Mouse (Mus musculus): ENCODE measurements around the gene Slc16a6. TPM values are rescaled to one million over a fixed set of nuclear protein-coding genes. Genes with fewer than 3 reads are reported as not detected.

Slc16a6 gene
- total and polyA plus RNA-seq, 2 experiments from 2014 or later = 8.7 to 11.2 TPM

GRCm38 (mm10) chr11:109476241-109476640, 2.8 kb upstream of the Slc16a6 start:
- ATAC-seq (no peak), DNase-seq (ENCODE audit: low spot score) (peak; percentile 39)
- TF ChIP-seq CTCF (IDR thresholded peaks at IDR 0.05; ENCODE audit: low read depth) = no peak
- no peak overlapping the region for H3K9ac ChIP-seq (replicated peaks; ENCODE audit: low read length)
- H3K4me3 ChIP-seq (ENCODE audit: low read length) = no peak overlapping the region
- H3K4me1 ChIP-seq (ENCODE audit: insufficient read depth, low read length) = peaks cover 2% of the 10 kb centered on the region; the same call in 1 of the 2 replicates
- peak overlapping the region; percentile 63 for H3K27ac ChIP-seq
- no peaks in the 10 kb centered on the region for H3K9me3 ChIP-seq (ENCODE audit: low read length)
- 23% methylated on average over 2 of the region's 2 CpGs for WGBS
- H3K4me2 ChIP-seq (ENCODE audit: low read depth, low read length) = no peak overlapping the region
- no peaks in the 10 kb centered on the region for H3K27me3 ChIP-seq (ENCODE audit: insufficient read depth, low read length)
- H3K36me3 ChIP-seq (ENCODE audit: insufficient read depth, low read length) = no peaks in the 10 kb centered on the region

- ATAC-seq (no peak), DNase-seq (ENCODE audit: low spot score) (no peak)
- no peak for TF ChIP-seq CTCF (IDR thresholded peaks at IDR 0.05; ENCODE audit: low read depth)
- Histone ChIP-seq H3K9me3 (ENCODE audit: low read length) (no peaks in the 10 kb centered on the region), H3K4me1 (ENCODE audit: insufficient read depth, low read length) (peaks cover 3% of the 10 kb centered on the region; the same call in 1 of the 2 replicates), H3K27ac (0 out of 2 replicates have a peak overlapping the region, but pooled peaks have one; percentile 4), H3K36me3 (ENCODE audit: insufficient read depth, low read length) (no peaks in the 10 kb centered on the region), H3K27me3 (ENCODE audit: insufficient read depth, low read length) (no peaks in the 10 kb centered on the region), H3K4me3 (ENCODE audit: low read length) (no peak overlapping the region), H3K4me2 (ENCODE audit: low read depth, low read length) (no peak overlapping the region), H3K9ac (replicated peaks; ENCODE audit: low read length) (no peak overlapping the region)
- 62% methylated on average over 4 of the region's 4 CpGs for WGBS
Observed at GRCm38 (mm10) chr11:109475717-109476116, 2.3 kb upstream of the Slc16a6 start.

GRCm38 (mm10) chr11:109474836-109475235, 1.4 kb upstream of the Slc16a6 start:
- TF ChIP-seq CTCF (IDR thresholded peaks at IDR 0.05; ENCODE audit: low read depth) = no peak
- ATAC-seq (no peak), DNase-seq (ENCODE audit: low spot score) (no peak)
- Histone ChIP-seq H3K4me3 (ENCODE audit: low read length) (no peak overlapping the region), H3K36me3 (ENCODE audit: insufficient read depth, low read length) (no peaks in the 10 kb centered on the region), H3K4me1 (ENCODE audit: insufficient read depth, low read length) (peaks cover 3% of the 10 kb centered on the region; the same call in 1 of the 2 replicates), H3K9ac (replicated peaks; ENCODE audit: low read length) (no peak overlapping the region), H3K9me3 (ENCODE audit: low read length) (no peaks in the 10 kb centered on the region), H3K4me2 (ENCODE audit: low read depth, low read length) (no peak overlapping the region), H3K27ac (no peak overlapping the region), H3K27me3 (ENCODE audit: insufficient read depth, low read length) (no peaks in the 10 kb centered on the region)
- WGBS = 82% methylated on average over 13 of the region's 13 CpGs

DNA sequence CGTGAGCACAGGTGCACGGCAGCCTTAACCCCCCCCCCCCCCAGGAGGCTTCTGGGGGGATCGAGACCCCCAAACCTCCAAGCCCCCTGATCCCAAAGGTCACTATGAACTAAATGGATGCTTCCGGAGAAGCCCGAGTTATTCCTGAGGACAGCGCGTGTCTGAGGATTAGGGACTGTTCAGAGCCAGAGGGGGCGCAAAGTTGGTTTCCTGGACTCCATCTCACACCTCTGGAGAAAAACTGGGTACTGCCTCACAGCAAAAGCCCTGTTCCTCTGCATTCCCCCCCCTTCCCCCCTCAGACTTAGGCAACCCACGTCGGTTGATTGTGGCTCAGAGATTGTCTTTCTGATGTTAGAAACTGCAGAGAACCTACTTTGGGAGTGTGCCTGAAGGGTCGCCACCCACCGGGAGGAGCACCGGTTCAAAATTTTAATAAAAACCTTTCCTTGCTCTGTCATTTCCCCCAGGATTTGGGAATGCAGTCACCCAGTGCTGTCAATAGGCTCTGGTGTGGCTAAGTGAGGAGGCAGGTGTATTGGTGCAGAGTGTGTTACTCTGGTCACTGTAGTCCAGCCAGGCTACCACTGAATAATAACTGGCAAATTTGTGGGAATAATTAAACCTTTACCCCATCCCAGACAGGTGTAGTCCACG, 816 bp upstream of the Slc16a6 start:
- DNase-seq (ENCODE audit: low spot score) (no peak), ATAC-seq (peak; percentile 36)
- TF ChIP-seq CTCF (IDR thresholded peaks at IDR 0.05; ENCODE audit: low read depth) = peak; percentile 41
- H3K36me3 ChIP-seq (ENCODE audit: insufficient read depth, low read length) = no peaks in the 10 kb centered on the region
- peak overlapping the region; percentile 97 for H3K9ac ChIP-seq (replicated peaks; ENCODE audit: low read length)
- H3K27me3 ChIP-seq (ENCODE audit: insufficient read depth, low read length) = no peaks in the 10 kb centered on the region
- peak overlapping the region; percentile 92 for H3K4me2 ChIP-seq (ENCODE audit: low read depth, low read length)
- peak overlapping the region; percentile 96 for H3K27ac ChIP-seq
- no peaks in the 10 kb centered on the region for H3K9me3 ChIP-seq (ENCODE audit: low read length)
- H3K4me1 ChIP-seq (ENCODE audit: insufficient read depth, low read length) = peaks cover 3% of the 10 kb centered on the region; the same call in 1 of the 2 replicates
- H3K4me3 ChIP-seq (ENCODE audit: low read length) = peak overlapping the region; percentile 85
- 10% methylated on average over 11 of the region's 14 CpGs for WGBS

DNA sequence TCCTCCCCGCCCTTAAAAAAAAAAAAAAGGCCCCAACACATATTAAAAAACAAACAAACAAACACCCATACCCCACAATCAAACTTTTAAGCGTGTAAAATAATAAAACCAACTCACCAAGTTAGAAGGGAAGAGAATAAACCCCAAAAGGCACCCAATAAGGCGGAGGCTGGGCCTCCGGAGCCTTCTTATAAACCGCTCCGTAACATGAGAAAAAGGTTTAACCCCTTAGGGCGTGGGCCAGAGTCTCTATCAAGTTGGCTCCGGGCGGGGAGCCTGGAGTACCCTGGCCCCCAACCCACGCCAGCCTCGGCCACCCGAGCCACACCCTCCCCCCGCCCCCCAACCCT, 602 bp downstream of the Slc16a6 start:
- Histone ChIP-seq H3K27ac (peak overlapping the region; percentile 96), H3K4me1 (ENCODE audit: insufficient read depth, low read length) (peaks cover 3% of the 10 kb centered on the region; the same call in 1 of the 2 replicates), H3K36me3 (ENCODE audit: insufficient read depth, low read length) (no peaks in the 10 kb centered on the region), H3K4me3 (ENCODE audit: low read length) (peak overlapping the region; percentile 85), H3K4me2 (ENCODE audit: low read depth, low read length) (peak overlapping the region; percentile 92), H3K9ac (replicated peaks; ENCODE audit: low read length) (peak overlapping the region; percentile 97), H3K9me3 (ENCODE audit: low read length) (no peaks in the 10 kb centered on the region), H3K27me3 (ENCODE audit: insufficient read depth, low read length) (no peaks in the 10 kb centered on the region)
- no peak for TF ChIP-seq CTCF (IDR thresholded peaks at IDR 0.05; ENCODE audit: low read depth)
- DNase-seq (ENCODE audit: low spot score) = no peak
- WGBS = under 1% methylated on average over 9 of the region's 13 CpGs
- peak; percentile 62; the same call in 1 of the 2 replicates for ATAC-seq

DNA sequence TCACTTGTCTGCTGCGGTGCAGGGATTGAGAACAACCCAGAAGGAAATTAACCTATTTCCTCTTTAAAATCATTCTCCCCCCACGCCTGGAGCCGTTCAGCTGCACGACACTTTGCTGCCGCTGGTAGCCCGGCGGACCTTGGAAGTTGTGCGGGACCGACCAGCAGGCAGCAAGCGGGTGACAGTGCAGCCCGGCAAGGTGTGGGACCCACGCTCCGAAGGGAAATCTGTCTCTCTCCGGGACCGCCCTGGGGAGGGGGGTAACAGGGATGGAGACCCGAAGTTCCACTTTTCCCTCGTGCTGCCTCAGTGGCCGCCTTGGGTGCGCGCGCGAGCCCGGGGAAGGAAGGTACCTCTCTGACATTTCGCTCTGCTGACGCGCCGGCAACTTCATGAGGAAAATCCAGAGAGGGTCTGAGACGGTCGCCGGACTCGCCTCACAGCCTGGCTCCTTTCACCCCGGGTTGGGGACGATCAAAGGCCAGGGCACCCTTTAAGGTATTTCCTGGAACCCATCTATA, 1.2 kb downstream of the Slc16a6 start:
- Histone ChIP-seq H3K4me2 (ENCODE audit: low read depth, low read length) (peak overlapping the region; percentile 92), H3K27ac (peak overlapping the region; percentile 96; the same call in 1 of the 2 replicates), H3K9ac (replicated peaks; ENCODE audit: low read length) (peak overlapping the region; percentile 97), H3K4me1 (ENCODE audit: insufficient read depth, low read length) (peaks cover 3% of the 10 kb centered on the region; the same call in 1 of the 2 replicates), H3K9me3 (ENCODE audit: low read length) (no peaks in the 10 kb centered on the region), H3K27me3 (ENCODE audit: insufficient read depth, low read length) (no peaks in the 10 kb centered on the region), H3K4me3 (ENCODE audit: low read length) (peak overlapping the region; percentile 85), H3K36me3 (ENCODE audit: insufficient read depth, low read length) (no peaks in the 10 kb centered on the region)
- under 1% methylated on average over 33 of the region's 33 CpGs for WGBS
- DNase-seq (ENCODE audit: low spot score) (peak; percentile 21), ATAC-seq (no peak)
- TF ChIP-seq CTCF (IDR thresholded peaks at IDR 0.05; ENCODE audit: low read depth) = no peak; the same call in 1 of the 2 replicates
